Mouse (Mus musculus) retina, embryonic 14.5 days (tissue): ENCODE measurements around the gene Rbfox3.

Experiments
- DNase-seq: peaks from one replicate; pipeline ENCODE4 v3.0.0-alpha.2; 2015; ENCODE audit warnings: low spot score

The Rbfox3 gene

DNA sequence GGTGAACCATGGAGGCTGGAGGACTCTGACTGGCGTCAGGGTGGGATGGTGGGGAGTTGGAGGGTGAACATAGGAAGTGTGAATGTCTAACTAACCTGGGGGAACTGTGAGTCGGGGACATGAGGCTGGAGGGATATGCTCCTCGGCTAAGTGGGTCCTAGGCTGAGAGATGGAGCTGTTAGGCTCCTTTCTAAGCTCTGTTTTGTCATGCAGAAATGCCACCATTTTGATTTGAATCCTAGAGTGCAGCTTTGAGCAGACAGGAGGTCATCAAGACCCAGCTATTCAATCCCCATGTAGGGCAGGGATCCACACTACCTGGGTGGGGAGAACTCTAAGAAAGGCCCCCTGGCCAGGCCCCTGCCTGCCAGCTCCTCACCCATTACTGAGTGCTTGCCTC lies 359.7 kb downstream of the Rbfox3 start:
- DNase-seq = no peak

DNA sequence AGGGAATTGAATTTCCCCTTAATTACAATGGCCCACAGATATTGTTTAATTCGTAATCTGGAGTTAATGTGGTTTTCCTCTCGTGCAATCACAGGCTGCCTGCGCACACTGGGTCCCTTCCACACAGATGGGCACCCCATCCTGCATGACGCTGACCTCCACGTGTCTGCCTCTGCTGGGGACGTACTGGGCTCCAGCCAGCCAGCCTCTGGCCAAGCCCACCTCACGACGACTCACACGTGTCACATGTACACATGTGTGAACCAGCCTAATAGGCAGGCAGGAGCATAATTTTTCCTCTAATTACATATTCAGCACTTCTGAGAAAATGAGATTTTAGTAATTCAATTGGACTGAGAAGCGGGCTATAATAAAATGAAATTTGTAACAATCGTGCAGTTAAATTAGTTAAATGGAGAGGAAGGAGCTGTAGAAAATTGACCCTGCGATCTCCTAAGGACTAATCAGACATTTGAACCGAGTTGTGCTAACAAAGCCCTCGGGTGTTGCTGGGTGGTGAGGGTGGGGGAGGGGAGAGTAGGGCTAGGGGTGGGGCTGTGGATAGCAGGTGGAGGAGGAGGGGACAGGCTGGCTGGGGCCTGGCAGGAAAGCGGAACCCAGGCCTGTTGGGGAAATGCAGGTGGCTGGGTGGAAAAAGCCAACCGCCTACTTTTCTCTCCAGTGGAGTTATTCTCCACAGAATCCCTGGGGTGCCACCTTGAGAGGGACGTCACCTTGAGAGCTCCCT lies 360.4 kb downstream of the Rbfox3 start:
- peak; percentile 46 for DNase-seq

DNA sequence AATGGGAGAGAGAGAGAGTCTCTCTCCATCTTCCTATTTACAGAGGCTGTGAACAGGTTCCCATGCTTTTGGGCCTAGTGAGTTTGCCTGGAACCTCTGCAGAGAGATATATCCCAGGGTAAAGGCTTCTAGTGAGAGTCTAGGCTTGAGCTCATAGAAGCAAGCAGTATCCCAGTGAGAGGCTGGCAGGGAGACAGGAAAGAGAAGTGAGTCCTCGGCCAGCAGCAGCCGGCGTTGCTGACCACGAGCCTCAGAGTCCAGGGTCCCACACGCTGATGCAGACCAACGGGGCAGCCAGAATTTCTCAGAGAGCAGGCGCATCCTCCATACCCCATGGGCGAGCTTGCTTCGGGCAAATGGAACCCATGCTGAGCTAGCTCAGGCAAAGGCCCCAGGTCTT lies 363.2 kb downstream of the Rbfox3 start:
- no peak for DNase-seq

DNA sequence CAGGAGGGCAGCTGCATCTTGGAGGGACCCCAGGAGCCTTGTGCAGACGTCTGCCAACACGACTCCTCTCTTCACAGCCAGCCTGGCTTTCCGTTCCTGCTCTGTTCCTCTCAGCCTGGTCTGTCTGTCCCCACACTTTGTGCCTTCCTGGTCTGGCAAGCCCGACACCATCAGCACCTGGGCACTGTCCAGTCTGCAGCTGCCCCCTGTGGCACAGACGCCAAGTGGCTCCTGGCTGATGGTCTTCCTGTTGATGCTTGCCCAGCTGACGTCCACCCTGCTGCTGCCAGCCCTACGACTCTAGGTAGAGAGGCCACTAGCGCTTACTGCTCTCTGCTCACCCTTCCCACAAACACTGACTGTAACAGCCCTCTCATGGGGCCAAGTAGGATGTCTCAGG lies 365.1 kb downstream of the Rbfox3 start:
- no peak for DNase-seq

DNA sequence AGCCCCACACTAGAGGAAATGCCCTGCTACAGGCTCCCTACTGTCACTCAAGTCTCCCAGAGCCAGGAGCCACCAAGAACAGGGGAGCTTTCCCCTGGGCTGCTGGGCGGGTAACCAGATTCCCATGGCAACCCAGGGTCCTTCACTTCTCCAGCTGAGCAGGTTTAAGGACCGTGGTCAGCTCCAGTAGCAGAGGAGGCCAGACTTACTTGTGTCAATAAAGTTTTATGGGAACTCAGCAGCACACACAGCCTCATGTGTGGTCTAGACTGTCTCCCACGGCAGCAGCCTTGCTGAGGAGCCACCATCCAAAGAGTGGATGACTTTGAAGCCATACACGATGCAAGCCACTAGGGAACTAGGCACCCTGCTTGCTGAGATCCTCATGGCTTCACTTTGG lies 365.7 kb downstream of the Rbfox3 start:
- DNase-seq = no peak

DNA sequence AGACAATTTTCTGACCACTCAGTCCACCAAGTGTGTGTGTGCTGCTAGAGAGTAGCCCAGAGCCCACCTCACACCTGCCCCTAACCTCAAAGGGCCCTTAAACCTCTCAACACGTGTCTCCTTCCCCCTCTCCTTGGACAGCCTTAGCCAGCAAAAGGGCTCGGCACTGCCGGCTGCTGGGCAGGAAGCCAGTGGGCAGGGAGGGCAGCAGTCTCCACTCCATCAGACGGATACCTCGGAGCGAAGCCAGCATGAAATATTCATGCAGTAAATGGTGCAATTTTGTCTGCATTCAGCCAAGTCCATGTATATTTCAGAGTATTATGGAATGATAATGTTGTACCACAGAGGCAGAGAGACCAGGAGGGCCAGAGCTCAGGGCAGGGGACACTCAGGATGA lies 366.8 kb downstream of the Rbfox3 start:
- no peak for DNase-seq

DNA sequence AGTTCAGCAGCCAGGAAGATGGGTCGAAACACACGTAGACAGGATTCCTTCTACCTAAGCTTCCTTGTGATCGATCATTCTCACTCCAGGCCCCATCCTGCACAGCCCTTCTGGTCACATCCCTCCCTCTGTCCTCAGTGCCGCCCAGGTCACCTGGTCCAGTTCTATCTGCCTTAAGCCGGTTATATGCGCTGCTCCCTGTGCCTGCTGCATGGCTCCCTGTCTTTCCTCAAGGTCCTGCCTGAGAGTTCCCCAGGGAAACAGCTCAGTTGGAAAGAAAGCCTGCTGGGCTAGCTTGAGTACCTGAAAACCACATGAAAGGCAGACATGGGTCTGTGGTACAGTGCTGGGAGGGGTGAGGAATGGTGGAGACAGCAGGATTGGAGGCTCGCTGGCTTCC lies 368.5 kb downstream of the Rbfox3 start:
- DNase-seq = no peak

DNA sequence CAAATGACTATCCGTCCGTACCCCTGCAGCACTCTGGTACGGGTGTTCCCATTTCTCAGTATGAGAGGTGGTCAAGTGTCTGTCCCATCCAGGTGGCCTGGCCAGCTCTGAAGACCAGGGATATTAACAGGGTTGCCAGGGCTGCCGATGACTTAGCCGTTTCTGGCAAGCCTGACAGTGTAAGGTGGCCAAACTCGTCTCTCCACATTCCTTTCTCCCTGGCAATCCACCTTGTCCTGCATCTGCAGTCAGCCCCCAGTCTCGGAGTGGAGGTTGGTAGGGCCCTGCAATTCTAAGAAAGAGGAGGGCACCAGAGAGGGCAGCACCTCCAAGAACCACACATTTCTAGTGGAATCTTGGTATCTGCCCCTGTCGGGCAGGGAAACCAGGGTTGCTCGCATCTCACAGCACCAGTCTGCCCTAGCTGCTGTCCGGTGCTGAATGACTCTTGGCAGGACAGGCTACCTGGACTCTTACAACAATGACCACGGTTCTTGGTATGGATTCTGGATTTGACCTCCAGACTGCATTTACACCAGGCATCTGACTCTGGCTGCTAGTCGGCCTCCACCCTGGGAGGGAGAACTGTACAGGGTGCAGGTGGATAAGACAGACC lies 370.9 kb downstream of the Rbfox3 start:
- DNase-seq = no peak

DNA sequence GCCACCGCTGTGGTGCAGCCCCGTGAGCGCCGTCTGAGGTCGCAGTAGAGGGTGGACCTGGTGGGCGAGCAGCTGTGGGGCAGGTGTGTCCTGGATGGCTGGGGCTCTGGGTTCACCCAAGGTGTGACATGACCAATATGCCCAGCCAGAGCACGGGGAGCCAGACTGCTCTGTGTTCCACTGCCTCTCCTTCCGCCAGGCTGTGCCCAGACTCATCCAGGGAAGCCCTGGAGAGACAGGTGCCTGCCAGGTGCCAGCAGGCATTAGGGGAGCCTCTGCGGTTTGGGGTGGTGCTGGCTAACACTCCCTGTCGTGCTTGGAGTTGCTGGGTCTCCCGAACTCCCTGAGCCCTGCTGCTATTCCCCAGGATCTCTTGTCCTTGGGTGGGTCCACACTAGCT lies 373.4 kb downstream of the Rbfox3 start:
- DNase-seq = no peak

DNA sequence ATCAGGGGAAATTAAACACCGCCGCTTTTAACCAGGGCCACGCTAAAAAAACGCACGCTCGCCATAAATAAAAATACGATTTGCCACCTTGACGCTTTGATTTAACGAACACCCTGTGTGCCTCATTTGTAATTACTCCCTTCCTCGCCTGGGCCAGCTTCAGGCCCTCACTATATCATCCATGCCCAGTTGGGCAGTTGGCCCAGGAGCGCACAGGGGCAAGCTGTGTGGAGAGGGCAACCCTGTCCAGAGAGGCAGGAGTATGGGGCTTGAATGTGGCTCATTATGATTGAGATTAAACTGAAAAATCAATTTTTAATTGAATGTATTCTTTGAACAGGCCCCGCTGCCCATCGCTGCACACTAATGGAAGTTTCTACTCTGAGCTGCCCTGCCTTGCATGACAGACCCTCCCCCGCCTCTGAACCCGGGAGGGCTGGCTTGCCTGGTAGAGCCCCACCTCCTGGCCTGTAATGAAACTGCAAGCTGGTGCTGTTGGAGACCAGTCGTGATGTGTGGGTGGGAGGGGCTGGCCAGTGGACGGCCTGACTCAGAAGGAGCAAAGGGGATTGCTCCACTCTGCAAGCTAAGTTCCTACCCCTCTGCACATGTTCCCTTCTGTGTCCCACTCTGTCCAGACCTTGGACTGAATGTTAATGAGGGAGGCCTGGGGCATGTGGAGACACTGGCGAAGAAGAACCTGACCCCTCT lies 376.9 kb downstream of the Rbfox3 start:
- DNase-seq = peak; percentile 81

DNA sequence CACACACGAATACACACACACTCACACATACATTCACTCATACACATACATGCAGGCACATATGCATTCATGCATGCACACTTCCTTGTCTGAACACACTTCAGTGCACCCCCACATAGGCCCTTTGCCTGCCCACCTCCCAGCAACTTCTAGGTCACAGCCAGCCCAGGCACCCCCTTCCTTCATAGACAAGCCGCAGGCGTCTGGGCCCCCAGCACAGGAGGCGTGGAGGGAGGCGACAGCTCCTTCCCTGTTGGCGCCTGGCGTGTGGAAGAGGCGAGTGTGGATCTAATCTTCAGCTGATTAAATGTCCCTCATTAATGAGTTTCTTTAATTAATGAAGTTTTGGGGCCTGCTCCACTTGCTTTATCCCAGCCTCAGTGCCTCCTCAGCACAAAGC lies 381.1 kb downstream of the Rbfox3 start:
- peak; percentile 54 for DNase-seq

DNA sequence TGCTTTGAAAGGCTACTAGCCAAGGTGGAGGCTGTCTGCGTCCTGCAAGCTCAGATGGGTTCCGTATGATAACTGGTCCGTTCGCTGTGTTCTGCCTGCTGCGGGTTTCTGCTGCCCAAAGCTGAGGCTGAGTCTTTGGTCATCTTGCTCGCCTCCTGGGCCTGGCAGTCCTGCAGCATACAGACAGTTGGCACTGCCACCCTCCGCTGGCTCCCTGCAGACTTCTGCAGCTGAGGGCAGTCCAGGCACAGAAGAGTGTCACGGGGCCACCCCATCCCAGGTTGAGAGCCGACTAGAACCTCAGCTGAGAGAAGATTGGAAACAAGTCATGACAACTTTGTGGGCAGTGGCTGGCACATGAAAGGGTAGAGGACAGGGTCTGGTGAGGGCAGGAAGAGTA lies 382.6 kb downstream of the Rbfox3 start:
- no peak for DNase-seq

DNA sequence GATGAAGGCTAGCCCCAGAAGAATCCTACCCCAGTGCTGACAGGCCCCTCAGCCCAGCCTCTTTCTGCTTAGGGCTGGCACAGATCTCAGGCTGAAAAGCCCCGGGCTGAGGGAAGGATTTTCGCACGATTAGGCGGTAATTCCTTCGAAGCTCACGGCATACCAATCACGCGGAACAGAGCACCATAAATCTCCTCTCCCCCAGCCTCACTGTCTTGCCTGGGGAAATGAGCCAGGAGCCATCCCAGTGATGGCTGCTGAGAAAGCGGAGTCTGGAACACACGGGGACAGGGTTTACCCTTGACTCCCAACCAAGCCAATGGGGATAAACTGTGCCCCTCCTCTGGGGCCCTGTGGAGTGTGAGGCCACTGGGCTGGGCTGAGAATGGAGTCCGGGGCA lies 386.3 kb downstream of the Rbfox3 start:
- DNase-seq = peak; percentile 47

DNA sequence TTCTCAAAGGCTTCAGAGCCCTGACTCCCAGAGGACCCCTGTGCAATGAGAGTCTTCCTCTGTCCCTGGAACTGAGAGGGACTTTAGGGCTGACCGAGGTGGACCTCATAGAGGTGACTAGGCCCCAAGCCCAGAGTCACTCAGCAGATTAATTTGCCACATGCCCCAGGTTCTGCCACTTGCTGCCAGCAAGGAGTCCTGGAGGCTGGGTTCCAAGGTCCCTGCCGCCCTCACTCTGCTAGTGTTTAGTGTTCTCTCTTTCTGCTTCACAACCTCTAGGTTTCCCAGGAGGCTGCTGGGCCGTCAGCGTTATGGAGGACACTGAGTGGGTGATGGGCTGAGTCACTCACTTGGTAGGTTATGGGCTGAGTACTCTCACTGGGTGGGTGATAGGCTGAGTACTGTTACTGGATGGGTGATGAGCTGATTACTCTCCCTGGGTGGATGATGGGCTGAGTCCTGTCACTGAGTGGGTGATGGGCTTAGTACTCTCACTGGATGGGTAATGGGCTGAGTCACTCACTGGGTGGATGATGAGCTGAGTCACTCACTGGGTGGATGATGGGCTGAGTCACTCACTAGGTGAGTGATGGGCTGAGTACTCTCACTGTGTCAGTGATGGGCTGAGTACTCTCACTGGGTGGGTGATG lies 387.8 kb downstream of the Rbfox3 start:
- no peak for DNase-seq

DNA sequence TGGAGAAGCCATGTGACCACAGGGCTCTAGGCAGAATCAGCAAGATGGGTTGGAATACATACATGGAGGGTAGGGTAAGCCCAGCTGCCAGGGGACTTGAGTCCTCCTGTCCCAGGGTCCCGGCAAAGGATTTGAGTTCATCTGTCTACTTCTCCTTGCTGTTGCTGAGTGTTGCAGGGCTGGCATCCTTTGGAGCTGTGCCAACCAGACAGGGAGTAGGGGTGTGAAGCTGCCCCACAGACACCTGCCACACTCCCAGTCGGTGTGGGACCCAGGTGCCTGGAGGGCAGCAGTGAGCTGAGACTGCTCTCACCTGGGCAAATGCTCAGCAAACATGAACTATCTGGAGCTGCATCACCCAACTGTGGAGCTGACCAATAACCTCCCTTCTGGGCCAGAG lies 390.5 kb downstream of the Rbfox3 start:
- DNase-seq = no peak

DNA sequence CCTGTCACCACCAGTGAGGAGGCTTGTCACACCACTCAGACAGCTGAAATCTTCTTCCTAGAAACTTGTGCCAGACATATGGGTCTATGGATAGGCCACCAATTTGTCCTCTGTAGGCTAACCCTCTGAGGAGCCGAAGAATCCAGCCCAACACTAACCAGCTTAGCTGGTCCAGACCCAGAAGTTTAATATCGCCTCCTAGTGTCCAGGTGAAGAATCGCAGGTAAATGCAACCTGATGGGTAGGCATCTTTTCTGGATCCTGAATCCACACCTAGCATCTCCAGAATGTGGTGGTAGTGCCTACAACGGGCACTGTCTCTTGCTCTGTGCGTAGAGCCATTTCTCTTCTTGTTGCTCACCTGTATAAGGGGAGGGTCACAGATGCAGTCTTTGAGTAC lies 391.1 kb downstream of the Rbfox3 start:
- no peak for DNase-seq

DNA sequence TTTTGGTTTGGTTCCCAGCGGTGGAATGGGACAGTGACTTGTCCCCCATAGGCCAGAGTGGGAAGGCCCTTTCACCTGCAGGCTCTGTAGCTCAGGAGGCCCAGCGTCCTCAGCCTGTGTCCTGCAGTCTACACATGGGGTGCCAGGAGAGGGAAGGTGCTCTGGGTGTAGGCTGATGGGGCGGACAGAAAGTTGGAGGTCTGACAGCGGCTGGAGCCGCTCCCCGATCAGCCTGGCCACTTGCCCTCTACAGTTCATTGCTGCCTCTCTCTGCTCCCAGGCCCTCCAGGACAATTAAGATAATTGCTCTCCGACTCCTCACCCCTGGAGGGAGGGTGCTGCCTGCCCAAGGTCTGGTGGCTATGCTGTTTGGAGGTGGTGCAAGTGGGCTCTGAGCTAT lies 392.7 kb downstream of the Rbfox3 start:
- no peak for DNase-seq

DNA sequence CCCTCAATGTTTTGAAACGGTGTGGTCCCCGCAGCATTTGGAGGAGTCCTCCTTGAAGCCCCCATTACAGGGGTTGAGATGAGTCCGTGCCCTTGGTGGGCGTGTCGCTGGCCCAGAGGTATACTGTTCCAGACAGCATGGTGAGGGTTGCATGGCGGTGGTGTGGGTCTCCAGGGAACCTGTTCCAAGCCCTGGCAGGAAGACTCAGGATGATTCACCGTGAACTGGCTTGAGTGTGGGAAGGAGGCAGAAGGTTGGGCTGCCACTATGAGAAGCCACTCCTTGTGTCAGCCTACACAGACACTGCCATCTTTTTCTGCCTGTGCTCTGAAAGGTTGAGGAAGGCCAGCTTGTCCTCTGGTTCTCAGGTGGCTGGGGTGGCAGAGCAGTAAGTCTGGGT lies 393.5 kb downstream of the Rbfox3 start:
- no peak for DNase-seq

DNA sequence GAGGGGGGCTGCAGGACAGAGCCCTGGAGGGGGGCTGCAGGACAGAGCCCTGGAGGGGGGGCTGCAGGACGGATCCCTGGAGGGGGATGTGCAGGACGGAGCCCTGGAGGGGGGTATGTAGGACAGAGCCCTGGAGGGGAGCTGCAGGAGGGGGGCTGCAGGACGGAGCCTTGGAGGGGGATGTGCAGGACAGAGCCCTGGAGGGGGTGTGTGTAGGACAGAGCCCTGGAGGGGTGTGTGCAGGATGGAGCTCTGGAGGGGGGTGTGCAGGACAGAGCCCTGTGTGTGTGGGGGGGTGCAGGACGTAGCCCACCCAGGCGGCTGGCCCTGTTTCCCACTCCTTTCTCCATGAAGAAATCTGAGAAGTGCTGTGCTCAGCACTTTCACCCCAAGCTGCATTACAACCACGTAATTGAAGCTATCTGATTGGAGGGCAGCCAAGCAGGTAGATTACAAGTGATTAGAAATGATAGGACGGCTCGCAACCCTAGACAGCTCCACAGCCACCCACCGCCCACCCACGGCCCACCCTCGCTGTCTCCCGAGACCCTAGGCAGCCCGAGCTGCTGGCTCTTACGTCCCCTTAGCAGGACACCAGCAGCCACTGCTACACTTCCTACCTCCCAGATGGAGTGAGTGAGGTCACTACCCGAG lies 399.0 kb downstream of the Rbfox3 start:
- DNase-seq = no peak

DNA sequence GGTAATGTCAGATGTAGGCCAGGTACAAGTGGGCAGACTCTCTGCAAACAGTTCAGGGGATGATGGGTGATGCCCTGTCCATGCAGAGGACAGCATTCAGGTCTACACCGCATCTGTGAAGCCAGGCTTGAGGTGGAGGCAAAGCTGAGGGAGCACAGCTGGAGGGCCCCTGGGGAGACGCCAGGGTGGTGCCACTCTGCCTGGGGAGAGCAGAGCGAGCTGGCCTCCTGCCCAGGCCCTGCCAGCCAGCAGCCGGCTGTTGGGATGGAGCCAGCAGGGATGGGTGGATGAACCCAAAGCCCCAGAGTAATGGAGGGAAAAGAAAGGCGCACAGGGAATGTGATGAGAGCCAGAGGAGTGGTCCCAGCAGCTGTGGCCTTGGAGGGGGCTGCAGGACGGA lies 399.5 kb downstream of the Rbfox3 start:
- DNase-seq = no peak

DNA sequence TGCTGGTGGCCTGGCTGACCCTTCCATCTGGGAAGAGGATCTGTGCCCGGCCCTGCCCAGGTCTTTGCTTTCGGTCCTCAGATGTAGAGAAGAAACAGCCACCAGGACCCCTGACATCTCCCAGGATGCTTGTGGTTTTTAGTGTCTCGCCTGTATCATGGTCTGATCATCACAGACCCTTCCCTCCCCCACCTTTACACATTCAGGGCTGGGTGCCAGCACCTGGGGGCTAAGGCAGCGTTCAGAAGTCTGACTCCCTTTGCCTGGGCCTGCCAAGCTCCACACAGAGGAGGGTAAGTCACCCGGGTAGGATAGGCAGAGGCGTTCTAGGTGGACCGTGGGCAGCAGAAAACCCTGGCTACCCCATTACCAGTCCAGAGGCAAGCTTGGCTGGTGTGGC lies 403.1 kb downstream of the Rbfox3 start:
- DNase-seq = no peak

DNA sequence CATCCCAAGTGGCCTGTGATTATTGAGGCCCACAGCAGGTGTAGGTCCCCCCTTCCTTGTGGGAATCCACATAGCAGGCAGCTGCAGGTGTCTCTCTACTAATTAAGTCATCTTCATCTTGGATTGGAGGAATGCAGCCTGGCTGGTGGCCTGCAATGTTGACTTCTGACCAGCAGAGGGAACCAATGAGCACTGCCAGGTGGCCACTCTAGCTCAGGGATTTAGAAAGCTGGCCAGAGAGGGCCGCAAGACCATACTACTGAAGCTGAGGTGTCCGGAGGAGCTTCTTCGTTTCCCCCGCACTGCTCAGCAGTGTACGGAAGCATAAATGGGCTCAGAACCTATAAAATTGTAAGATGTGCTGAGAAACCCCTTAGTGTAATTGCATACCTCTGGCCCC lies 403.5 kb downstream of the Rbfox3 start:
- peak; percentile 92 for DNase-seq
